Mouse (Mus musculus) adrenal gland, adult 8-10 months (tissue): Measurements from ENCODE around the gene Pnrc1. TPM values are rescaled to one million over a fixed set of nuclear protein-coding genes. Genes with fewer than 3 reads are reported as not detected.
"Not testable (repeated sequence)": the region's sequence is repeated elsewhere in the genome, so short reads cannot be mapped to it uniquely, and the experiment has no call there.

Experiments used
- DNase-seq: peaks from one replicate; pipeline ENCODE4 v3.0.0; 2022
- total RNA-seq, 4 experiments: library from RNA; stranded (reverse); gene quantifications; 2 replicates each; pipeline ENCODE4 v1.2.4; 2022

Gene Pnrc1
- total RNA-seq: 100 to 1,000 TPM; 132 to 175 (median 155) TPM

DNA sequence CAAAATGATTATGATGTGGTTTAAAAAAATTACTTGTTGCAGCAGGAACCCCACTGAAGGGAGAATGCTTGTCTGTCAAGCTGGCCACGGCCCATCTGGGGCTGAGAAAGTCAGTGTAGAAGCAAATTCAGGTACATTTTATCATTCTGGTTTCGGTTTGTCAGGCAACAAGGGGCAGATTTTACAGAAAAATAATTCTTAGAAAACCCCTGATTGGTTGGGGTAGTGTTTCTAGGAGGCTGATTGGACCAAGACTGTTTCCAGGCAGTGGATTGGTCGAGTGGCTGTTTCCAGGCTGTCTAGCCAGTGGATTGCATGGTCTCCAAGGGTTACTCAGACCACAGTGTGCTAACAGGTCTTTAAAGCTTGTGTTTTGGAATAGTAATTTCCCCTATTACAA lies at the start of gene Pnrc1:
Gene Pnrc1, minus strand, starts transcription at position 162 of the 400 bp plus-strand sequence.
- peak; percentile 82 for DNase-seq

GRCm38 (mm10) chr4:33337999-33338398 lies 48.0 kb upstream of the Pnrc1 start:
- DNase-seq: peak; percentile 50

- DNase-seq: peak; percentile 32
Observed at GRCm38 (mm10) chr4:33332956-33333455, 43.0 kb upstream of the Pnrc1 start.

DNA sequence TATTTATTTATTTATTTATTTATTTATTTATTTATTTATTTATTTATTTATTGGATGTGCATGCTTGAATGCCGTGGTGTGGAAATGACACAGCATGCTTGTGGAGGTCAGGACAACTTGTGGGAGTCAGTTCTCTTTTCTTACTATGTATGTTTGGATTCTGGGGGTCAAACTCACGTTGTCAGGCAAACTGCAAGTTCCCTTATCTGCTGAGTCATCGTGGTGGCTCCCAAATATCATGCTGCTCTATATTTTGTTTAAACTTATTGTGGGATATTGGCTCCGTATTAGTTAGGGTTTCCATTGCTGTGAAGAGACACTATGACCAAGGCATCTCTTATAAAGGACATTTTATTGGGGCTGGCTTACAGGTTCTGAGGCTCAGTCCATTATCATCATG lies 41.2 kb upstream of the Pnrc1 start:
- DNase-seq: no peak

DNA sequence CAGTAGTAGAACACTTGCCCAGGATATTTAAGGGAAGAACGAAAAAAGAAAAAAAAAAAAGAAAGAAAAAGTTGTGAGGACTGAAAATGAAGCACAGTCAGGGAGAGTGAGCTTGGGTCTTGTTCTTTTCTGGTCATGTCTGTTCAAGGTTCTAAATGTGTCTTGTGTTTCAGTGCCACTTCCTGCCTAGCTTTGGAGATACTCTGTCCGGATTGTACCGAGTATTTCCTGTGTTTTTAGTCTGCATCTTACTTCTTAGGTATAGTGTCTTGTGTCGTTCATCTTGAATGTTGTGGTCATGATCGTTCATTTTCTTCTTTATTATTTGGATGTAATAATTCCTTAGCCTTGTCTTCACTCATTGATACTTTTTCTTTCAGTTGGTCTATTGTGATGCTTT lies 25.9 kb upstream of the Pnrc1 start:
- no peak for DNase-seq

- DNase-seq: not testable (repeated sequence)
Observed at GRCm38 (mm10) chr4:33314150-33314549, 24.2 kb upstream of the Pnrc1 start.

DNA sequence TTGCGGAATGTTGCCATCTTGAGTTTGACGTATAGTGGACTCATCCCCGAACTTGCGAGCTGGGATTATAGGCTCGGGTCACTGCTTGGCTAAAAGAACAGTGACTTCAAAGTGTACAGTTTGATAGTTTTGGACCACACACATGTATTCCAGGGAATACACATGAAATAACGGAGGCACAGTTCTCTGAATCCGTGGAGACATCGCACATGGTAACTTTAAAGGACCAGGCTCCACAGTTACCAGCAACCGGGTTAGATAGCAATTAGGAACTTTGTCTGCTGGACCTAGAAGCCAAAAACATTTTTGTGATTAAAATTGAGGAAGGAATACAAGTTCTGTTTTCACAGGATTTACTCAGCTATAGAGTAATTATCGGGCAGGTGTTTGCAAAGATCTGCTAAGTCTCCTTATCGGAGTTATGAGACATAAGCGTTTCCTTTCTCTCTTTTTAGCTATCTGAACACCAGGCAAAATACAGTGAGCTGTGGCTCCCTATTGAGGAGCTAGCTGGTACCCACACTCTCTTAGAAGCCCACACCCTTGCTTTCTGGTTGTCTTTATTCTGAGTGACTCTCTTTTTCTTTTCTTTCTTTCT lies 21.0 kb upstream of the Pnrc1 start:
- DNase-seq: no peak

DNA sequence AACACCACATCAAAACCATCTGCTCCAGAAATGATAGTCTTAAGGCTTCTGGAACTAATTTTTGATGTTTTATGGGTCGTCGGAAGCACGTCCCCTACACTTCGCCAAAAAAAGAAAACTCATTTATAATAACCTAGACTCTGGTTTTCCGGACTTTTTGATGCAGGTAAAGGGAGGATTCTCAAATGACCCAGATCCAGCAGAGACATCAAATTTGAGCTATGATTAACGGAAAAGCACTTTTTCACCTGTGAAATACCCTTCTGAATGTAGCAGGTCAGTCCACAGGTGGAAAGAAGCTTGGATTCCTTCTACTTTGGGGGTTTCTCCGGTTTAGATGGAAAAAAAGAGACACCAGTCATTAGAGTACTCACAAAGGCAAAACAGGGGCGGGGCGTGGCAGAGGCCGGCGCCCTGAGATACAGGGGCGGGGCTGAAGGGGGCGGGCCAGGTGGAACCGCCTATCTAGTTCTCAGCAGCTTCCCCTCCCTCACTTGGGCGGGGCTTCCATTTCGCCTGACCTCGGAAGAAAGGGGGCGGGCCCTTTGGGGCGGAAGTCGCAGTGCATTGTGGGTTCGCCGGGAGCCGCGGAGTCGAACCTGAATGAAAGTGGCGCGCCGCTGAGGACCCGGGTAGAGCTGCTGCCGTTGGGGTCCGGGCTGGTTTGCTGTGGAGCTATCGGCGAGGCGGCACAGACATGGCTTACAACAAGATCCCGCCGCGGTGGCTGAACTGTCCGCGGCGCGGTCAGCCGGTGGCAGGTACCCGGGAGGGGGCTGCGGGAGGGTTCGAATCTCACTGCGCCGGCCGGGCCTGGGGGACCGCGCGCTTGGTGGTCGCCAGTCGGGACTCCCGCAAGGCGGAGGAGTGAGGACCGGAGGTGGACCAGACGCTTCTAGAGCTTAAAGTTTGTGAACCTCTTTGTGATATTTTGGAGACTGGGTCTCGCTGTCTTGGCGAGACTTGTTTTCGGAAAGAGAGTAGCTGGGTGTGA lies 20.1 kb upstream of the Pnrc1 start, which contains the start of gene Rngtt:
Gene Rngtt, plus strand, starts transcription at position 548 of the 994 bp plus-strand sequence.
- peak; percentile 96 for DNase-seq

GRCm38 (mm10) chr4:33307146-33307545 lies 17.2 kb upstream of the Pnrc1 start:
- DNase-seq: no peak

- DNase-seq: no peak
Observed at GRCm38 (mm10) chr4:33303057-33303456, 13.1 kb upstream of the Pnrc1 start.

DNA sequence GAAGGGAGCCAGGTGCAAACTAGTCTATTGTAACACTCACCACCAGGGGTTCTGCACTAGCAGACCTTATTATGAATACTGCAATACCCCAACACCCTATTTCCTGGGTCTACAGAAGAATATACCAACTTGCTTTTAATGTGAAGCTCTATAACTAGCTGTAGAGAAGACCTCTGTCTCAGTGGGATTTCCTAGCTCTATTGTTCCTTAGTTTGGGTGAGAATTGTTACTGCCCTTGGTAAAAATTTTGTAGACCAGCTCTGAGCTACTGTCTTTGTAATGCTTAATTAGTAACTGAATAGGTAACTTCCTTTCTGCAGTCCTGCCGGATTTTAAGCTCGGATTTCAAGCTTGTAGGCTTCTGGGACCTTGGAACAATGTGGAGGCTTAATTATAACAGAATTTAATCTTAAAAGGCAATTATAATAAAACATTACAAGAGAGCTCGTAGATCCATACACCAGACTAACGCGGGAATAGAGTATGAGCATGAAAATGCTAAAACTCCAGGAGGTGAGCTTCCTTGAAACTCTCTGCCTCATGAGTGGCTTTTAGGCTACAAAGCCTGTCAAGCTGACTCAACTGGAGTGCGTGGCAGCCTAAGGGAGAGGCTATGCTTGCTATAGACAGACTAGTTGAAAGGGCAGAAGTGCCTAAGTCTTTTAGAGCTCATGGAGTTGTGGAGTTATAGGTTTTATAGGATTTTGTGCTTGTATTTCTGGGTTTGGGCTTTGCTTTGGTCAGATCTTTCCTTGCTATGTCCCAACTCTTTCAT lies 11.1 kb upstream of the Pnrc1 start:
- DNase-seq: not testable (repeated sequence)

- peak; percentile 50 for DNase-seq
Observed at GRCm38 (mm10) chr4:33292409-33293370, 2.7 kb upstream of the Pnrc1 start.

DNA sequence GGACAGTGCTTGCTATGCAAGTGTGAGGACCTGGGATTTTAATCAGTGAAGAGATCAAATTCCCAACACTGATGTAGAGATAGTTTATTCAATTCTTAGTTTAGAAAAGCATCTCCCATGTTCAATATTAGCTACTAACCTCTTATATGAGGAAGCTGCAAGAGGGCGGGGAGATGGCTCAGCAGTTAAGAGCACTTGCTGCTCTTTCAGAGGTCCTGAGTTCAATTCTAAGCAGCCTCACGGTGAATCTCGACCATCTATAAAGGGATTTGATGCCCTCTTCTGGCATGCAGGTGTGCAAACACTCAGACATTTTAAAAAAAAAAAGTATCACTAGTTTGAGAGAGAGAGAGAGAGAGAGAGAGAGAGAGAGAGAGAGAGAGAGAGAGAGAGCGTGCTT lies 915 bp upstream of the Pnrc1 start:
- no peak for DNase-seq

DNA sequence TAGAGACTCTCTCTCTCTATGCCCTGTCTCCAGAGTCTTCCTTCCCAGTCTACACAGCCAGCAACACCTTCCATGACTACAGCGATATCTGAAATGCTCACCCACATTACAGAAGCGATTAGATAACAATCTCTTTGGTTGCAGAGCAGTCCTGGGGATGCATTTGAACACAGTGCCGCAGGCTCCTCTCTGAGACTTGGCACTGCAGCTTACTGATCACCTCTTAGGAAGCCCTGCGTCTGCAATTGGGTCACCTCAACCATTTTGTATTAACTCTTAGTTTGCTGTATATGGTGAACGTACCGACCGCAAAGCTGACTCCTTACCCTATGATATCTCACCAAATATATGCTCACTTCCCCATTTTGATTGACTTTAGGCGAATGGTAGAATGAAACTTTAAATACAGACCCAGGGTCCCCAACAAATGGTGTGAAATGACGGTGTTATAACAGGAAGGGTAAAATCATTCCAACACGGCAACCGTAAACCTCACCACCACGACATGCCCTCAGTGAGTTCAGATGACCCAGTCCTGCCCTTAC lies 785 bp downstream of the Pnrc1 start:
- DNase-seq: no peak

DNA sequence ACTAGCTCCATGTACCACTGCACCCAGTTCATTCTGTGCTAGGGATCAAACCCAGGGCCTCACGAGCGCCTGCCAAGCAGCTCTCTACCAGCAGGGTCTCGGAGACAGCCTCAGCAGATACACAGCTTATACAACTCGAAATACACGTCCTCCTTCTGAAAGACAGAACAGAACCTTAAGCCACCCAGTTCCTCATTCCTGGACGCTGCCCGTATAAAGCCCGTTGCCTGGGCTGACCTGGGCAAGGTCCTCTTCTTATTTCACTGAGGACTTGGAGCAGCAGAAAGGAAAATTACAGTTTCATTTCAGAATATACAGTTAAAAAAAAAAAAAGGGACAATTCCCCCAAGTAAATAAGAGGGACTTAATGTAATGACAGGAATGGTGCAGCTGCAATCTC lies 4.5 kb downstream of the Pnrc1 start:
- DNase-seq: no peak

DNA sequence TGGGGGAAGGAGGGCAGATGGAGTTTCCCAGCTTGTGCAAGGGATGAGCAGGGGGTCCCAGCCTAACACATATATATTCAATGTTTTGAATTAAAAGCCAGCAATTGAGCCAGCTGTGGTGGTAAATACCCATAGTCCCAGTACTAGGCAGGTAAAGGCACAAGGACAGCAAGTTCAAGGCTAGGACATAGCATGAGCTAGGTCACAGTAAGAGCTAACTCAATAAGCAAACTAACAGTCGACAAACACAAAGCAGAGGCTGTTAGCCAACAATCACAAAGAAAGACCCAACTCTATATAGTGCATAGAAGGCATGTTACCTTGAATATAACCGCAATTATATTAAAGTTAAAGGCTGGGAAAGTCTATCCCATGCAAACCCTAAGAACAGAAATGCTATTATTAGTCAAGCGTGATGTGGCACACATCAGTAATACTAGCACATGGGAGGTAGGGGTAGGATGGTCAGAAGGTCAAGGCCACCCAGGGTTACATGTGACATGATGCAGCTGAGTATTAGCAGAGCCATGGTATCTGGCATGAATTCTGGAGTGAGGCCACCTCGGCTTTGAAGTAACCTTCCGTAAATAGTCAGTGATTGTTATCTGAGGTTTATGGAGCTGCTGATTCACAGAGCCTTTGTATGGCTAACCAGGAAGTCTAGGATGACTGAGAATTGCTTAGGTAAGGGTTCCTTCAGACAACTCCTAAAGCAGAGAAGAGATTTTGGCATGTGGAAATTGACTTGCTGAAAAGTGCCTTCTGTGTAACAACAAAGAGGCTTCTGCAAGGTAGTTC lies 5.7 kb downstream of the Pnrc1 start:
- peak; percentile 29 for DNase-seq

DNA sequence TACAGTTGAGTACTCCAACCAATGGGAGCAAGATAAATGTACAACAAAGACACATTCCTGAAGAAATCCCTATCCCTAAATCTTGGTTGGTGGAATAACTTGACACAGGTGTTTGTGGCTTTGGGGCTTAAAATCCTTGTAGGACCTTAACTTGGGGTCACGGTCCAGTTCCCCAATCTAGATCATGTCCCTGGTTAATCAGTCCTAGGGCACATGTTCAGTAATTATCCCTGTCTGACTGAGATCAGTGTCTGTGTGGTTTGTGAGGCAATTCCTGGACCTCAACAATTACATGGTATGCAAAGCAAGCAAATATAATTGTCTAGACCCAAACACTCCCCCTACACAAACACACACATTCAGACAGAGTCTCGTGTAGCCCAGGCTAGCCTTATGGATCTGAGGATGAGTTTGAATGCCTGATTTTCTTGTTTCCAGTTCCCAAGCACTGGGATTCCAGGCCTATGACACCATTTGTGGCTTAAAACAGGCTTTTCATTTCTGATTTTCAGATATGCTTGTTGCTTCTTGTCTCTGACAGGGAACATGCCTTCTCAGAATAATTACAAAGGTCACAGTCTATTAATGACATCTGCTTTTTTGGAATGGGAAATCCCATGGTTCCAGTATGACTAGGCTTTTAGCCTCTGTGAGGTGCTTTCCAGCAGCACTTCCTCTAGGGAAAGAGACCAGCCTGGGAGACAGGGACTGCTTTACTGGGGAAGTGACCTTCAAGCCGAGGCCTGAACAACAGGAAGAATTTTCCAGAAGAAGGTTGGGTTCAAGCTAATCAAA lies 7.9 kb downstream of the Pnrc1 start:
- DNase-seq: no peak

- DNase-seq: no peak
Observed at GRCm38 (mm10) chr4:33273437-33273836, 16.5 kb downstream of the Pnrc1 start.
